28 mouse cellular contexts compared by ENCODE assay signal in the genomic region with DNA sequence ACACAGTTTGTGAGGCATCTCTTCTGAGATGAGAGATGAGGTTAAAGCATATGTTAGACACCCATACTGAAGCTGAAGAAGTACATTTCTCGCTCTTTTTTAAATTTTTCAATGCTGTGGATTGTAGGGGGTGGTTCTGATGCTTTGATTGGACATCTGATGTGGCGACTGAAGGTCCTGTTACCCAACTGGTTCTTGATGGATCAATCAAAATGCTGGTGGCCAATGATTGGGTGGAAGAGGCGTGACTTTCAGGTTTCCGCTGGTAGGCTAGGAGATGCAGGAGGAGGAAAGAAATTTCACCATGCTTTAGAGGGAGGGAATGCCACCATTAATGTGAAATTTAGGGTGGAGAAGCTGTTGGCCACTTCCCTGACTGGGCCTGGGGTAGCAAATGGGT.
"Had no signal": no experiment of that assay in that cellular context is flagged by ENCODE, and none has a peak within 500 bp of the region (broad histone marks: within the 10 kb centered on the region; RNA-seq: fewer than 3 reads in every experiment).

No protein-coding gene starts in this region.

- DNase-seq: gastrocnemius, adult 2 months; gastrocnemius, postnatal 10 days; gastrocnemius, postnatal 25 days; heart, adult 18-20 months; heart, postnatal 10 days; heart, postnatal 4 days; kidney, adult 2 months; kidney, adult 9 months; kidney, postnatal 14 days; kidney, postnatal 36 days; layer of hippocampus, adult 9-11 months; layer of hippocampus, postnatal 36 days; left cerebral cortex, postnatal 4 days had no signal

- H3K27ac ChIP-seq: gastrocnemius, adult 2 months; heart, embryonic 10.5 days; hindbrain, embryonic 10.5 days; hindbrain, embryonic 12.5 days; hindbrain, embryonic 14.5 days; intestine, embryonic 15.5 days; kidney, embryonic 15.5 days; kidney, postnatal 0 days; limb, embryonic 13.5 days; limb, embryonic 15.5 days; liver, embryonic 12.5 days; liver, embryonic 14.5 days had no signal

- H3K27me3 ChIP-seq: heart, embryonic 12.5 days; hindbrain, embryonic 12.5 days; intestine, embryonic 15.5 days; kidney, embryonic 15.5 days; limb, embryonic 13.5 days; limb, embryonic 15.5 days; liver, embryonic 12.5 days had no signal

- H3K9me3 ChIP-seq: heart, embryonic 10.5 days; heart, embryonic 12.5 days; hindbrain, embryonic 10.5 days; hindbrain, embryonic 12.5 days; intestine, embryonic 15.5 days; kidney, embryonic 15.5 days; limb, embryonic 13.5 days; limb, embryonic 15.5 days; liver, embryonic 12.5 days had no signal

- H3K4me2 ChIP-seq: heart, embryonic 12.5 days; hindbrain, embryonic 12.5 days; hindbrain, embryonic 14.5 days; intestine, embryonic 15.5 days; kidney, embryonic 15.5 days; limb, embryonic 13.5 days; limb, embryonic 15.5 days; liver, embryonic 12.5 days had no signal

- H3K4me1 ChIP-seq: hindbrain, embryonic 10.5 days; hindbrain, embryonic 12.5 days; intestine, embryonic 15.5 days; kidney, embryonic 15.5 days; limb, embryonic 15.5 days; liver, embryonic 12.5 days had no signal

- H3K9ac ChIP-seq: heart, embryonic 12.5 days; hindbrain, embryonic 12.5 days; hindbrain, embryonic 14.5 days; intestine, embryonic 15.5 days; kidney, embryonic 15.5 days; limb, embryonic 13.5 days; limb, embryonic 15.5 days; liver, embryonic 12.5 days; liver, embryonic 14.5 days had no signal

- H3K4me3 ChIP-seq: gastrocnemius, adult 2 months; heart, embryonic 10.5 days; heart, embryonic 12.5 days; hindbrain, embryonic 10.5 days; hindbrain, embryonic 12.5 days; intestine, embryonic 15.5 days; kidney, embryonic 15.5 days; limb, embryonic 13.5 days; limb, embryonic 15.5 days; liver, embryonic 12.5 days had no signal

- ATAC-seq: hindbrain, embryonic 16.5 days; inflammation-experienced regulatory T-cells, adult 6 months; intestine, embryonic 15.5 days; intestine, postnatal 0 days; liver, embryonic 12.5 days had no signal

- H3K36me3 ChIP-seq: heart, embryonic 10.5 days; heart, embryonic 12.5 days; hindbrain, embryonic 10.5 days; hindbrain, embryonic 12.5 days; intestine, embryonic 15.5 days; kidney, embryonic 15.5 days; limb, embryonic 13.5 days; limb, embryonic 15.5 days; liver, embryonic 12.5 days had no signal
